Mouse (Mus musculus) spleen, embryonic (tissue): ENCODE data around the gene Krtap4-2.

ENCODE experiments used
- CTCF ChIA-PET: fragments of 350-600 bp; sonication (Branson Sonifier 250); formaldehyde crosslinking; loops from one replicate; lab custom pipeline; 2022; lab: Charles Lee

The Krtap4-2 gene

DNA sequence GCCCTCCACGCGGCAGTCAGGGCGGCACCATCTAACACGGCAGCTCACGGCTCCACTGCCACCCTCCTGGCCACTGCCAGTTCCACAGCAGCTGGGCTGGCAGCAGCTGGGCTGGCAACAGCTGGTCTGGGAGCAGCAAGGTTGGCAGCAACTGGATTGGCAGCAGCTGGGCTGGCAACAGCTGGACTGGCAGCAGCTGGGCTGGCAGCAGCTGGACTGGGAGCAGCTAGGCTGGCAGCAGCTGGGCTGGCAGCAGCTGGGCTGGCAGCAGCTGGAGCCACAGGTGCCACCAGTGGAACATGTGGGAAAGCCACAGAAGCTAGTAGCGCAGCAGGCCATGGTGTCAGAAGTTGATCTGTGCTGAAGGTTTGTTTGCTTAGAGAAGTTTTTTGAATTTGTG lies 43.9 kb downstream of the Krtap4-2 start, which contains the start of gene Krtap1-3:
Gene Krtap1-3, minus strand, starts transcription at position 359 of the 400 bp plus-strand sequence.
- CTCF ChIA-PET: no interaction called here

GRCm38 (mm10) chr11:99585096-99585495 lies 49.8 kb downstream of the Krtap4-2 start:
- CTCF ChIA-PET: no interaction called here
